Mouse (Mus musculus) kidney, adult 2 months (tissue): ENCODE measurements around the gene Ssx2ip.

Experiments used
- CTCF ChIP-seq: fragments of 200-500 bp; conservative IDR thresholded peaks from 2 replicates; pipeline ENCODE4 v1.5.1; 2011; ENCODE audit warnings: low read depth, mild to moderate bottlenecking, control low read depth, low read length, moderate library complexity, mixed read lengths; ENCODE audit not compliant: insufficient read depth, insufficient read length
- POLR2A ChIP-seq: fragments of 200-500 bp; IDR thresholded peaks from one replicate; pipeline ENCODE4 v1.6.1; 2011; ENCODE audit warnings: low read depth, low read length, control low read depth

DNA sequence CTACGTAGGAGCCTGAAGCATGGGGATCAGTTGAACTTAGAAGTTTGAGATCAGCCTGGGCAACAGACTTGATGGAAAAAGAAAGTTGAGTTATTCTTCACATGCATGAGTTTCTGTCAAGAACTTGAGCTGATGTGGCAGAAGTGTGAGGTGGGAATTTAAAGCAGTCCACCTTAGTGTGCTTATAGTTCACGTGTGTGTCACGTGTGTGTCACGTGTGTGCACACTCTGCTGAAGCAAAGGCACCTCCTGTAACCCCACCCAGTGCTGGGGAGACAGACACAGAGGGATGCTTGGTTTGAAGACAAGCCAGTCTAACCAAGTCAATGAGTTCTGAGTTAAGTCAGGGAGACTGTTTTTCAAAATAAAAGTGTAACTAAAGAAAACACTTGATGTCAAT, 6.6 kb upstream of the Ssx2ip start:
- TF ChIP-seq CTCF (no peak), POLR2A (no peak)
